Mouse (Mus musculus) embryonic facial prominence, embryonic 14.5 days (tissue): ENCODE measurements at regions not wholly inside any gene's neighbourhood (a gene's known extent, or its start where the extent isn't known, plus 50 kb on each side); places are given as distances from the start of the nearest gene placed in this dataset.

Experiments
- ATAC-seq: fragments of 200-750 bp; cut with Nextera tagmentation; 2 replicates; pipeline ENCODE4 v1.8.0; 2017; ENCODE audit warnings: low read depth, moderate number of reproducible peaks, moderate TSS enrichment
- DNase-seq: peaks from one replicate; pipeline ENCODE4 v3.0.0-alpha.2; 2015; ENCODE audit warnings: low spot score
- H3K27ac ChIP-seq: fragments of 300-500 bp; sonication (generic); replicated peaks from 2 replicates; pipeline ENCODE4 v1.5.1; 2014; ENCODE audit warnings: low read depth, mild to moderate bottlenecking, low read length, moderate library complexity
- H3K27me3 ChIP-seq: fragments of 300-500 bp; sonication (generic); replicated peaks from 2 replicates; pipeline ENCODE4 v1.6.1; 2014; ENCODE audit warnings: low read length; ENCODE audit not compliant: control insufficient read depth, insufficient read depth
- H3K36me3 ChIP-seq: fragments of 300-500 bp; sonication (generic); 2 replicates; pipeline ENCODE4 v1.6.1; 2014; ENCODE audit warnings: low read length, mixed read lengths; ENCODE audit not compliant: control insufficient read depth, insufficient read depth
- H3K4me1 ChIP-seq: fragments of 300-500 bp; sonication (generic); 2 replicates; pipeline ENCODE4 v1.6.1; 2014; ENCODE audit warnings: antibody characterized with exemption, low read length; ENCODE audit not compliant: control insufficient read depth, insufficient read depth
- H3K4me2 ChIP-seq: fragments of 300-500 bp; sonication (generic); 2 replicates; pipeline ENCODE4 v1.6.1; 2014; ENCODE audit warnings: low read depth, mild to moderate bottlenecking, low read length, moderate library complexity, mixed read lengths
- H3K4me3 ChIP-seq: fragments of 300-500 bp; sonication (generic); 2 replicates; pipeline ENCODE4 v1.5.1; 2014; ENCODE audit warnings: low read depth, mild to moderate bottlenecking, low read length
- H3K9ac ChIP-seq: fragments of 300-500 bp; sonication (generic); 2 replicates; pipeline ENCODE4 v1.6.1; 2014; ENCODE audit warnings: low read depth, mild to moderate bottlenecking, low read length, moderate library complexity, mixed read lengths
- H3K9me3 ChIP-seq: fragments of 300-500 bp; sonication (generic); 2 replicates; pipeline ENCODE4 v1.6.1; 2016; ENCODE audit warnings: low read length; ENCODE audit not compliant: control insufficient read depth
- WGBS: fragments of 180-500 bp; shearing (Covaris S2); extraction: QIAGEN DNeasy Blood & Tissue Kit; methylation state at CpG from one replicate; pipeline ENCODE4 v1.1.7; 2014; 5-methylcytosine and 5-hydroxymethylcytosine counted together

- Histone ChIP-seq H3K36me3 (no peaks in the 10 kb centered on the region), H3K9ac (no peak overlapping the region), H3K9me3 (0 out of 2 replicates have a peak, but pooled peaks cover 8% of the 10 kb centered on the region), H3K27me3 (no peaks in the 10 kb centered on the region; the same call in 1 of the 2 replicates), H3K4me3 (no peak overlapping the region), H3K27ac (no peak overlapping the region), H3K4me1 (no peaks in the 10 kb centered on the region), H3K4me2 (no peak overlapping the region)
- DNase-seq, result no peak
- 67% methylated on average over 5 of the region's 5 CpGs for WGBS
- ATAC-seq, result no peak
These were observed 60.1 kb upstream of the Irx1 start for GRCm38 (mm10) chr13:72023666-72024065.

- no peaks in the 10 kb centered on the region for H3K4me1 ChIP-seq
- H3K27me3 ChIP-seq, result no peaks in the 10 kb centered on the region
- H3K4me3 ChIP-seq, result no peak overlapping the region
- ATAC-seq, result no peak
- DNase-seq, result no peak
- WGBS, result 83% methylated on average over 5 of the region's 5 CpGs
- H3K9ac ChIP-seq, result no peak overlapping the region
- no peaks in the 10 kb centered on the region for H3K36me3 ChIP-seq
- no peak overlapping the region for H3K27ac ChIP-seq
- H3K9me3 ChIP-seq, result no peaks in the 10 kb centered on the region
- no peak overlapping the region for H3K4me2 ChIP-seq
These were observed 80.5 kb upstream of the Irx1 start for GRCm38 (mm10) chr13:72043930-72044470.

GRCm38 (mm10) chr13:72056469-72056868 is 92.9 kb upstream of the Irx1 start:
- H3K9ac ChIP-seq, result no peak overlapping the region
- no peak overlapping the region for H3K4me2 ChIP-seq
- DNase-seq (no peak), ATAC-seq (no peak)
- H3K27ac ChIP-seq, result no peak overlapping the region
- no peaks in the 10 kb centered on the region for H3K4me1 ChIP-seq
- no peaks in the 10 kb centered on the region for H3K27me3 ChIP-seq
- H3K4me3 ChIP-seq, result no peak overlapping the region
- WGBS, result 88% methylated on average over 3 of the region's 3 CpGs
- no peaks in the 10 kb centered on the region for H3K9me3 ChIP-seq
- H3K36me3 ChIP-seq, result no peaks in the 10 kb centered on the region

GRCm38 (mm10) chr13:72061659-72062058 is 98.1 kb upstream of the Irx1 start:
- no peak overlapping the region for H3K27ac ChIP-seq
- no peaks in the 10 kb centered on the region for H3K4me1 ChIP-seq
- 0 out of 2 replicates have a peak, but pooled peaks have one; percentile 63 for ATAC-seq
- H3K9me3 ChIP-seq, result no peaks in the 10 kb centered on the region
- H3K27me3 ChIP-seq, result no peaks in the 10 kb centered on the region
- no peak overlapping the region for H3K9ac ChIP-seq
- peak; percentile 35 for DNase-seq
- no peak overlapping the region for H3K4me2 ChIP-seq
- 27% methylated on average over 6 of the region's 6 CpGs for WGBS
- no peaks in the 10 kb centered on the region for H3K36me3 ChIP-seq
- H3K4me3 ChIP-seq, result no peak overlapping the region

- Histone ChIP-seq H3K4me3 (no peak overlapping the region), H3K9me3 (no peaks in the 10 kb centered on the region), H3K36me3 (no peaks in the 10 kb centered on the region), H3K4me1 (no peaks in the 10 kb centered on the region), H3K4me2 (no peak overlapping the region), H3K9ac (no peak overlapping the region), H3K27ac (no peak overlapping the region), H3K27me3 (no peaks in the 10 kb centered on the region)
- ATAC-seq (peak; percentile 67), DNase-seq (no peak)
- 26% methylated on average over 5 of the region's 5 CpGs for WGBS
These were observed 99.8 kb upstream of the Irx1 start for GRCm38 (mm10) chr13:72063278-72063761.

GRCm38 (mm10) chr13:72096585-72096984 is 133.1 kb upstream of the Irx1 start:
- no peak overlapping the region for H3K4me3 ChIP-seq
- DNase-seq (no peak), ATAC-seq (no peak)
- H3K9me3 ChIP-seq, result no peaks in the 10 kb centered on the region
- WGBS, result 75% methylated on average over 2 of the region's 5 CpGs
- H3K27ac ChIP-seq, result no peak overlapping the region
- no peak overlapping the region for H3K4me2 ChIP-seq
- H3K36me3 ChIP-seq, result no peaks in the 10 kb centered on the region
- no peak overlapping the region for H3K9ac ChIP-seq
- no peaks in the 10 kb centered on the region for H3K27me3 ChIP-seq
- no peaks in the 10 kb centered on the region for H3K4me1 ChIP-seq

GRCm38 (mm10) chr13:72097268-72097667 is 133.7 kb upstream of the Irx1 start:
- Histone ChIP-seq H3K36me3 (no peaks in the 10 kb centered on the region), H3K4me2 (no peak overlapping the region), H3K27ac (no peak overlapping the region), H3K27me3 (no peaks in the 10 kb centered on the region), H3K4me3 (no peak overlapping the region), H3K9me3 (no peaks in the 10 kb centered on the region), H3K4me1 (no peaks in the 10 kb centered on the region), H3K9ac (no peak overlapping the region)
- ATAC-seq (no peak), DNase-seq (no peak)
- WGBS, result 62% methylated on average over 8 of the region's 8 CpGs

GRCm38 (mm10) chr13:72097811-72098210 is 134.3 kb upstream of the Irx1 start:
- 82% methylated on average over 11 of the region's 11 CpGs for WGBS
- Histone ChIP-seq H3K9ac (no peak overlapping the region), H3K4me1 (no peaks in the 10 kb centered on the region), H3K4me3 (no peak overlapping the region), H3K27me3 (no peaks in the 10 kb centered on the region), H3K36me3 (no peaks in the 10 kb centered on the region), H3K27ac (no peak overlapping the region), H3K9me3 (no peaks in the 10 kb centered on the region), H3K4me2 (no peak overlapping the region)
- DNase-seq, result no peak
- no peak for ATAC-seq

- WGBS, result 74% methylated on average over 5 of the region's 5 CpGs
- H3K4me2 ChIP-seq, result no peak overlapping the region
- no peaks in the 10 kb centered on the region for H3K9me3 ChIP-seq
These were observed 137.2 kb upstream of the Irx1 start for GRCm38 (mm10) chr13:72100741-72101140.

More at GRCm38 (mm10) chr13:72100741-72101140, 137.2 kb upstream of the Irx1 start:
- no peak overlapping the region for H3K27ac ChIP-seq
- no peaks in the 10 kb centered on the region for H3K36me3 ChIP-seq
- DNase-seq, result no peak
- no peaks in the 10 kb centered on the region for H3K4me1 ChIP-seq
- no peaks in the 10 kb centered on the region for H3K27me3 ChIP-seq
- H3K9ac ChIP-seq, result no peak overlapping the region
- no peak for ATAC-seq
- no peak overlapping the region for H3K4me3 ChIP-seq
